Mouse (Mus musculus): Measurements from ENCODE around the gene Kcna6.

Kcna6 gene
- long read RNA-seq, experiment 1 = 0 reads
- long read RNA-seq, experiment 2 = 0 reads

DNA sequence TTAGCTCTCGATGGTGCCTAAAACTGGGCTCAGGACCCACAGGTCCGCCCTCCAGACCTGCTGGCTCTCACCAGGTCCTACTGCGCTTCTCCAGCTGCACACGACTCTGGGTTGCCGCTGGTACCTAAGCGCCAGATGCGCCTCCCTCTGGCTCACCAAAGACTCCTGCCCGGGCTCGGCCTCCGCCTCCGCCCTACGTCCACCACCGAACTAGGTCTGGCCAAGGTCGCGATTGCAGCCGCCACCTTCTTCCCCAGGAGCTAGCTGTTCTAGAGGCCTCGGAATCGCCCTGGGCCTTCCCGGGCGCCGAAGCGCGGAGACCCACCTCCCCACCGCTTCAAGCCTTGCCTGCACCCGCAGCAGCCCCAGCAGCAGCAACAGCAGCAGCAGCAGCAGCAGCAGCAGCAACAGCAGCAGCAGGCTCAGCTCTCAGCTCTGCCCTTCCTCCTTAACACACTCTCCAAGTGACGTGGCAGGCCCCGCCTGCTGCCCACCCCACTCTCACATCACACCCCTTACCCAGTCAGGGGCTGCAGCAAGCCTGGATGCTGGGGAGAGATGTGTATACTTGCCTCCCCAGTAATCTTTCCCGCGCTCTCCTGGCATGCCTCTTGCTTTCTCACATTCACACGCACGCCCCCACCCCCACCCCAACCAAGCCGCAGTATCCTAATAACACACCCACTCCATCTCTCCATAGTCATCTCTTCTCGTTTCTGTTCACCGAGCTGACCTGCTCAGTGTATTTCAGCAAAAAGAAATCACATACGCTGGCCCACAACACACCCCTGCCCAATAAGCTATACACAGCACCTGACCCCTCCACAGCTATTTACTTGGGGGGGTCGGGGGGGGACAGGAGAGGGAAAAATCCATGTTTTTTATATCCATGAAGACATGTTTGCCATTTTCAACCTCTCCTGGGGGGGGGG is at the start of gene Kcna6:
TSS of gene Kcna6 (minus strand) at position 464 of the 932 bp plus-strand sequence.
- intact Hi-C loops (cut with DNase I) = no loop called here

DNA sequence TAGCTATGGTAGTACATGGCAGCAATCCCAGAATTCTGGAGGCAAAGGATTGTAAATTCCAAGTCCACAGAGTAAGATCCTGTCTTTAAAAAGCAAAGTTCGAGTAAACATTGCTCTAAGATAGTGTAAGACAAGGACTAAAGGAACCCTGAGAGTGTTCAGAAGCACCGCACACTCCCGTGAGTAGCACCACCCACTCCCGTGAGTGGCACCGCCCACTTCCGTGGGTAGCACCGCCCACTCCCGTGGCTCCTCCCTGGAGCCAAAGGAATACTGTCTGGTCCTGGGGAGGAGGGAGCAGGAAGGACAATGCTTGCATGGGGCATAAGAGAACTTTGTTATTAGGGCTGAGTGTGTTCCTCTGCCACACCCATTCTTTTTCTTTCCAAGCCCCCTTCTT is 48.4 kb upstream of the Kcna6 start:
- intact Hi-C loops (cut with DNase I) = no loop called here

- intact Hi-C loops (cut with DNase I) = no loop called here
Observed at GRCm38 (mm10) chr6:126784206-126784605, 43.7 kb upstream of the Kcna6 start.

DNA sequence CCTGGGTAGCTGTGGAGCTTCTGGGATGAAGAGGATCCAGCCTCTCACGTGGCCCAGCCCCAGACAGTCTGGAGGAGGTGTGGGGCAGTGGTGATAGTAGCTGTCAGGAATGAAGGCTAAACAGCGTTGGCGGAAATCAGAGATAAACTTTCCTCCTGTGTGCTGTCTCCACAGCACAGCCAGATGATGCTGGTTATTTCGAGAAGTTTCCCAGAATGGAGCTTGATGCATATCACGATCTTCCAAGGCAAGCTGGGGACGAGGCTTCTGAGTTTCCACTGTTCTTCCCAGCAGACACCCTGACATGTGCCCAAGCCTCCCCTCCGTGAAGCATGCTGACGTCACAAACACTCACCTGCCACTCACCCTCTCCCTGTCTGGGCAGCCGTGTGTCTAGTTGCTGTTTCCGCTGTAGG is 43.2 kb upstream of the Kcna6 start:
- intact Hi-C loops (cut with DNase I) = no loop called here

DNA sequence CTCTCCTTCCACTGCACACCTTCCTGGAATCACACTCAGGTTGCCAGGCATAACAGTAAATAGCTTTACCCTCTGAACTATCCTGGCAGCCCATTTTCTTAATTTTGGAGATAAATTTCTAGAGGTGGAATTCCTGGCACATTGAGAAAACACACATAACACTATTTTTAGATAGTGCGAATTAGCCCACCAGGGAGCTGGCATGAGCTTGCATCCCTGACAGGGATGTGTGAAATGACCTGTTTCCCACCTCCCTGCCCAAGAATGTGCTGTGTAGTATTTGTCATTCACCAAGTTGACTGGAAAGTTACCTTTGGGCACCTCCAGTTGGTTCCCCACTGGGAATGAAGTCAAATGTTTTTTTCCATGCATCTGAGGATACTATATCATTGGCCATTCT is 42.6 kb upstream of the Kcna6 start:
- intact Hi-C loops (cut with DNase I) = no loop called here

DNA sequence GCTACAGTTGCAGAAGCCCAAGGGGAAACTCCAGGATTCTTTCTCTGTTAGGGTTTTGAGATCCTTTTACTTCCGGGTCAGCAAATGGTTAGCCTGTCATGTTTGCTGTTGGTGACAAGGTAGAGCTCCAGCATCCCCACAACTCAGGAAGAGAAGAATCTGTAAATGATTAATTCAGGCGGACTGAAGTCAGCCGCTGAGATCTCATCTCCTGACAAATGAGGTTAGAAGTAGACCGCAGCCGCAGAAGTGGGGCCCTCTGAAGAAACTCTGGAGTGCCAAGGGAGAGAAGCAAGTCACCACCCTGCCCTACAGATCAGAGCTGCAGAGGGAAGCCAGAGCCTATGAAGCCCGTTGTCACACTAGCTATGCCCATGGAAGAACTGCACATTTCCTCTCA is 37.4 kb upstream of the Kcna6 start:
- intact Hi-C loops (cut with DNase I) = no loop called here

GRCm38 (mm10) chr6:126773873-126774272 is 33.4 kb upstream of the Kcna6 start:
- intact Hi-C loops (cut with DNase I) = no loop called here

GRCm38 (mm10) chr6:126772326-126772725 is 31.9 kb upstream of the Kcna6 start:
- intact Hi-C loops (cut with DNase I) = no loop called here

DNA sequence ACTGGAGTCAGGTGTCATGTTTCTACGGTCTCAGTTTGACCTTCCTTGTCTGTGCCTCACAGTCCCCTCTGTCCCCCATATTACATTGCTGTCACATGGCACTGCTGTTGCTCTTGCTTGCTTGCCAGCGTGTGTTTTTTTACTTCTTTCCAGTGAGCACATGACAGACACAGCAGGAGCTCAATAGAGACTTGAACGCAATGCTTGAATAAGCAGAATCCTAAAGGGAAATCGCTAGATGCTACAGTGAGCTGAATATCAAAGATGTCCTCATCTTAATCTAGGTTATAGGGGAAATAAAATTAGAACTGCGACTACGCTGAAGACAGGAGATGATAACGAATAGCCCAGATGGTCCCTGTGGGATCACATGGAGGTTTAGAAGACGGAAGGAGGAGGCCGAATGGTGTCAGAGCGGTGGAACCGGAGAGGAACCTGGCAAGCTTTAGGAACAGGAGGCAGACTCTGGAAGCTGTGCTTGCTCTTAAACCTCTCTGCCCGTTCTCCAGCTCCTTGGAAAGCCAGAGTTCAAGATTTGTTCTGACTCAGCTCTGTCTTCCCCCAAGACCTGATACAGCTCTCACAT is 29.8 kb upstream of the Kcna6 start:
- intact Hi-C loops (cut with DNase I) = no loop called here

- intact Hi-C loops (cut with DNase I) = no loop called here
Observed at GRCm38 (mm10) chr6:126768957-126769665, 28.6 kb upstream of the Kcna6 start.

DNA sequence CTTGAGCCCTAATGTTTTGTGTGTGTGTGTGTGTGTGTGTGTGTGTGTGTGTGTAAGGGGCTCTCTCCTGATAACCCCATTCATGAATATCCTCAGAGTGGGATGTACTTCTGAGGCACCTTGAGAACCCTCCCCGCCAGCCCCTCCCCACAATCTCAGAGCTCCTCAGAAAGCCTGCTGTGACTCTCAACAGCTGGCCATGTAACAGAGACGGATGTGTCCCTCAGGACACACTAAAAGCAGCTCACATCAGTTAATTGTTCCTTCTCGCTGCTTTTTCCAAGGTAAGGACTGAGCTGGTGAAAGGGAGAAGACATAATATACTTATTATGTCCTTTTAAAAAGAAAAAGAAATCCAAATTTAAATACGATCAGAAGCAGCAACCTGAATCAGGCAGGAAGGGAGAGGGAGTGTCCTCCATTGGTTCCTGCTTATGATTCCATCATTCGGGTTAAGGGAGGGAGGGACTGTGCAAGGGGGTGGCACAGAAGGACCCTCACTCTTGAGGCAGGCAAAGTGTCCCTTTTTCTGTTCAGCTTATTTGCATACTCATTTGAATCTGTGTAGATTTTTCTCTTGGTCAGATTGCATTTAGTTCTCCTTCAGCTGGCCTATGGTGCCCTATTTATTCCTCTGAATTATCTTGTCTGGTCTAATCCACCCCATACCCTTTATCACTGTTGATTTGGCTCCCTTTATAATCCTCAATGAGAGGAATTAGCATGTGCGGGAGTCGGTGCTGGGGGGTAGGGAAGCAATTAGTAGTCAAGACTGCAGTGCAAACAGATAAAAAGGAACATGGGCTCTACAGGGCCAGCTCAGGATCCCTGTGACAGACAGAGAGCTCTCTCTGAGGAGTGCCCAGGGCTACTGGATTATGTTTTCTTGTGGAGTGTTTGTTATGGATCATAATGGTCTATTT is 27.4 kb upstream of the Kcna6 start:
- intact Hi-C loops (cut with DNase I) = no loop called here

DNA sequence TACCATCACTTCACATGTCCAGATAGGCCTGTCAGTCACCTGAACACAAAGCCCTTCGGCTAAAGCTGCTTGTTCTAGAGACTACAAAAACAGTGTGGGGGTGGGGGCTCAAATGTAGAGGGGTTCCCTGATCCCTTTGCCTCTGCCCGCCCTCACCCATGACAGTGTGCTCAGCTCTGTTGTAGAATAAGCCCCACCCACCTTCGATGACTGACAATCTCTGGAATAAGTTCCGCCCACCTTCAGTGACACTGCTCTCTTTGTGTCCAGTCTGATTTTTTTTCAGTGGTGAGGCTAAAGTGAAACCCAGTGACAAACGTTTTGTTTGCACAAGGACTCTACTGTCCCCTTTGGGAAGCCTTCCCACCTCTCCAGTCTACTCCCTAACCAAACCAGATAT is 26.1 kb upstream of the Kcna6 start:
- intact Hi-C loops (cut with DNase I) = no loop called here

DNA sequence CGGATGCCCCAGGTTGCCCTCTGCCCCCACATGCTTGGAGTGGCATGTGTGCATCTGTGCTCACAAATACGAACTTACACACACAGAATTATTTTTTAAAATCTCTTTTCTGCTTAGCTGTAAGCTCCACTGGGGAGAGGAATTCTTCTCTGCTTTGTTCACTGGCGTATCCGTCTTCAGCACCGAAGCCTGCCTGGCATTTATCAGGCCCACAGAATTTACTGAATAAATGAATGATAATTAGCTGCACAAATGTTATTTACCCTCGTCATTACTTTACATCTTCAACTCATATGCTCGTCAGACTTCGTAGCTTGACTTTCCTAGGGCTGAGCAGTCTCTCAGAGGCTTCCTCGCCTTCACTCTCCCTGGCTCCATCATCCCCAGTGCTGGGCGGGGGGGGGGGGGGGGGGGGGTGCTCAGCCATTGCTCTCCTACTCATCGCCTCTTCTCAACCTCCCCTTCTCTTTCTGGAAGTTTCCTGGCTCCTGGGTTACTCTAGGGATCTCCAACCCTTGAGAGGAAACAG is 24.2 kb upstream of the Kcna6 start:
- intact Hi-C loops (cut with DNase I) = no loop called here

GRCm38 (mm10) chr6:126761362-126761761 is 20.9 kb upstream of the Kcna6 start:
- intact Hi-C loops (cut with DNase I) = no loop called here

DNA sequence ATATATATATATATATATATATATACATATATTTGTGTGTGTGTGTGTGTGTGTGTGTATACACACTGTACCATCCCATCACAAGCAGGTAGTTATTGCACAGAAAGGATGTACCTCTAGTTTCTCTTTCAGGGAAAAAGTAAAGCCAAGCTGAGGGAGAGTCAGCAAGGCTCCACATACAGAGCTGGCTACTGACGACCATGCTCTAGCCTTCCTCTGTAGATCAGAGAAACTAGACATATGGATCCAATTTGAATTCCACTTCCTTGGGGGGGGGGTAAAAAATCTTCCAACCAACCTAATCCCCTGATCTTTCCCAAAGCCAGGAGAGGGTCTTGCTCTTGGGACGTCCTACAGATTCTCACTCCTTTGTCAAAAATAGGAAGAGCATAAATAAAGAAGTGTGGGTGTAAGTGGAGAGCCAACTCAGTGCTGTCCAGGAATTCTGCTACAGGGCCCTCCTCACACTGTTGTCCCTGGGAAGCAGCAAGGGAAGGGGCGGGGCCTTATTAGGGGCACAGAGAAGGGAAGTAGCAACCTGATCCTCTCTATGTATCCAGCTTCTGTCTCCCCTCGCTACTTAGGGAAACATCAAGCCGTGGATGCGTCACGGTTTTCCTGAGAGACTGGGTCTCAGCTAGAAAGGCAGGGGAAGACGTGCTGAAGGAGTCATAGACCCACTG is 15.4 kb upstream of the Kcna6 start:
- intact Hi-C loops (cut with DNase I) = no loop called here

DNA sequence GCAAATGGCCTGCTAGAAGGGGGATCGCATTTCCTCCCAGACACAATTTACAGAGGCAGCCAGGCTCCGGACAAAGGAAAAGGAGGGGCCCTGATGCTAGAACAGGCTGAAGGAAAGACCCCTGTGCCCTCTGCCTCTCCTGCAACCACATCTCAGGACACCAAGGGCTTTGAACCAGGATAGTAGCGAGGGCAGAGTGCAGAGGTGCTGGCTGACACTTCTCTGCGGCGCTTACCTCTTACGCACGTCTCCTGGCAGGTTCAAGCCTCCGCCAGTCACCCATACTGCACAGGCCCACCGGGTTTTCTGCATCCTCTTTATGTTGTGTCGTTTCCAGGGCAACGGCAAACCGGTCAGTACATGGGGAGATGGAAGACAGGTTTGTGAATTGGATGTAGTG is 12.0 kb upstream of the Kcna6 start:
- intact Hi-C loops (cut with DNase I) = no loop called here

DNA sequence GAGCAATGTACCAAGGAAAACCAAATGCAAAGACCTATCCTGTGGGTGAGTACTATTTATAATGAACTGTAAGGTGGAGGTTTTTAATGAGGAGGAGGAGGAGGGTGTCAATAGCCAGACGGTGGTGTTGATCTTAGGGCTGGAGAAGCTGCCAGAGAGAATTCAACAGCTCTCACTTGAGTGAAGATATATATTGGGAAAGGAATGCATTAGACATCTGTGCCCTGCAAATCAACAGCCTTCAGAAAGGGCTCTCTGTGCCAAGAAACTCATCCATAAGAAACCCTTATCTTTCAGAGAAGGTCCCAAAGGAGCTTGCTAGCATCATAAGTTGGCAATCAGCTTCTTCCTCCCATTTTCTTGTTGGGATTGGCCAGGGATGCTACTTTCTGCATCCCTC is 5.4 kb upstream of the Kcna6 start:
- intact Hi-C loops (cut with DNase I) = no loop called here

GRCm38 (mm10) chr6:126742610-126743009 is 2.1 kb upstream of the Kcna6 start:
- intact Hi-C loops (cut with DNase I) = no loop called here

- intact Hi-C loops (cut with DNase I) = no loop called here
Observed at GRCm38 (mm10) chr6:126739326-126740210, 906 bp downstream of the Kcna6 start.

Measured in adrenal gland (tissue).